In genomic region chr11:78019676-78020075, GRCm38 (mm10) we compare ENCODE assay signal across 8 mouse cellular contexts. TPM values are rescaled to one million over a fixed set of nuclear protein-coding genes. Genes with fewer than 3 reads are reported as not detected.
DNase-seq lines count a peak whose midpoint lies in the region; ATAC-seq lines count a peak whose summit lies in the region.

No protein-coding gene starts in this region.

- peak; percentile 73 for ATAC-seq in neutrophil, adult 5-6 weeks (ENCODE audit: extremely low read depth, insufficient number of reproducible peaks, low FRiP score, poor library complexity, severe bottlenecking)

- peak; percentile 82 to 83 for DNase-seq in B cell, adult 2 months
- peak; percentile 77 for DNase-seq in MN1 (ENCODE audit: low spot score)
- peak; percentile 78 for DNase-seq in cerebellum, adult 9-10 months
- peak; percentile 62 to 63 for DNase-seq in frontal cortex, postnatal 25 days (ENCODE audit: low spot score in 2 of 2)
- DNase-seq in kidney, adult 9 months: peak; percentile 74
- peak; percentile 63 to 67 for DNase-seq in lung, adult 18-20 months
- DNase-seq in thymus, postnatal 25 days: peak; percentile 77

RNA-seq across cellular contexts. Expression of gene Dhrs13, which starts 12.4 kb away (rescaled TPM):
- total RNA-seq in neutrophil, adult 5-6 weeks (2017): 0.61 and 1.2 TPM in 2 replicates

RNA-seq across cellular contexts. Expression of gene Flot2, which starts 18.1 kb away (rescaled TPM):
- total RNA-seq in neutrophil, adult 5-6 weeks (2017): 22.8 and 23.2 TPM in 2 replicates

RNA-seq across cellular contexts. Expression of gene Phf12, which starts 37.1 kb away (rescaled TPM):
- 87.8 and 113 TPM in 2 replicates for total RNA-seq in neutrophil, adult 5-6 weeks (2017)

Comparison
In these comparisons a context has a peak if more than half of its experiments do, and no peak if none do; other contexts are left out.
1. Peak in every context shown above with its lines: DNase-seq and ATAC-seq.